Mouse (Mus musculus): ENCODE measurements at regions not wholly inside any gene's neighbourhood (a gene's known extent, or its start where the extent isn't known, plus 50 kb on each side); places are given as distances from the start of the nearest gene placed in this dataset.

- no peak for DNase-seq (ENCODE audit: low spot score in 2 of 2)
Measured at GRCm38 (mm10) chr11:21036161-21036916, 54.8 kb upstream of the Peli1 start.

DNA sequence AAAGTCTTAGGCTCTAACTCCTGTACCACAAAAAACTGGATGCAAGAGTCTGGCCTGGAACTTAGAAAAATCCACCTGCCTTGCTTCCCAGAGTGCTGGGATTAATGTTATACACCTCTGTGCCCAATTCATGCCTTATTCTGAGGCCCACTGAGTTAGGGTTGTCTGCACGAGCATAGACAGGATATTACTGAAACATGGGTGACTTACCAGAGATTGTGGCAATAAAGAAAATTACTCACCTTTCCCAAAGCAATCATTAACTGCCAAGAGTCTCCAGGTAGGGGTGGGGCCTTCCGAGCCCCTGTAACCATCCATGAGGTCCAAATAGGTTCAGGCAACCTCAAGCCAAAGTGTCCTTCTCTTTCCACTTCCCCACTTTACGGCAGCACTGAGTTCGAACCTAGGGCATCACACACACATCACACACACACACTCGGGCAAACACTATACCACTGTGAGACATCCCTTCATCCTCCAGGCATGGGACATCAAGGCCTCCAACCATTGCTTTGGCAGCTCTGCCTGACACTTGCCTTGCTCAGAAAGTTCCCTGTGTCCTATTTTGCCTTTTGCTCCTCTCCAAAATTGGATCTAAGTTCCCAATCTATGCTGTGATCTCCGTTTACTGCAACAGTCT, 53.7 kb upstream of the Peli1 start:
- no peak for DNase-seq (ENCODE audit: low spot score in 2 of 2)

- DNase-seq (ENCODE audit: low spot score in 2 of 2) = no peak
Measured at GRCm38 (mm10) chr11:21041201-21041600, 49.9 kb upstream of the Peli1 start.

Data from spleen, postnatal 14 days (tissue).